Mouse (Mus musculus) C2C12 (cell line): ENCODE results near the gene Gm3409. TPM values are rescaled to one million over a fixed set of nuclear protein-coding genes. Genes with fewer than 3 reads are reported as not detected.
"Not testable (repeated sequence)": the region's sequence is repeated elsewhere in the genome, so short reads cannot be mapped to it uniquely, and the experiment has no call there.

Experiments
- H3K27me3 ChIP-seq: one replicate; pipeline ENCODE4 v1.6.1; 2011; ENCODE audit not compliant: control insufficient read depth, insufficient read depth, insufficient read length
- H3K36me3 ChIP-seq: one replicate; pipeline ENCODE4 v1.6.1; 2011; ENCODE audit not compliant: control insufficient read depth, insufficient read depth
- H3K4me3 ChIP-seq: one replicate; pipeline ENCODE4 v1.5.1; 2011; ENCODE audit warnings: mild to moderate bottlenecking, control low read depth; ENCODE audit not compliant: poor library complexity, insufficient read depth, severe bottlenecking
- H3K79me2 ChIP-seq: one replicate; pipeline ENCODE4 v1.6.1; 2011; ENCODE audit not compliant: control insufficient read depth, insufficient read depth
- H3K79me3 ChIP-seq: one replicate; pipeline ENCODE4 v1.6.1; 2011; ENCODE audit warnings: low read depth, control low read depth
- H3ac ChIP-seq: one replicate; pipeline ENCODE3; 2011; ENCODE audit warnings: low read depth; ENCODE audit not compliant: control insufficient read depth, insufficient read length
- CEBPB ChIP-seq: IDR thresholded peaks from one replicate; pipeline ENCODE4 v1.6.1; 2011; ENCODE audit warnings: low read depth, mild to moderate bottlenecking, control low read depth, moderate library complexity
- CTCF ChIP-seq: IDR thresholded peaks from one replicate; pipeline ENCODE4 v1.5.1; 2011; ENCODE audit not compliant: control insufficient read depth, insufficient read depth, insufficient read length
- FOSL1 ChIP-seq: IDR thresholded peaks from one replicate; pipeline ENCODE4 v1.8.0; 2011; ENCODE audit warnings: mild to moderate bottlenecking, low read length; ENCODE audit not compliant: poor library complexity, insufficient read depth, severe bottlenecking
- MAX ChIP-seq: IDR thresholded peaks from one replicate; pipeline ENCODE4 v1.6.1; 2011; ENCODE audit warnings: mild to moderate bottlenecking, control low read depth
- MYOD1 ChIP-seq: IDR thresholded peaks from one replicate; pipeline ENCODE4 v1.6.1; 2011; ENCODE audit warnings: low read depth; ENCODE audit not compliant: control insufficient read depth, insufficient read length
- MYOG ChIP-seq: IDR thresholded peaks from one replicate; pipeline ENCODE4 v1.6.1; 2011; ENCODE audit not compliant: control insufficient read depth, insufficient read length; ENCODE audit errors: extremely low read depth
- USF1 ChIP-seq: IDR thresholded peaks from one replicate; pipeline ENCODE4 v1.6.1; 2011; ENCODE audit warnings: low read depth, mild to moderate bottlenecking, control low read depth, moderate library complexity
- polyA plus RNA-seq: library from polyadenylated mRNA; unstranded; fragments of >200 nt; fragmentation: generic; extraction: Trizol; gene quantifications from one replicate; pipeline ENCODE4 v1.2.1, GENCODE M21; 2012; ENCODE audit warnings: missing spikeins

Gene Gm3409
- polyA plus RNA-seq, 1 experiment, result not detected

- no peaks in the 10 kb centered on the region for H3K36me3 ChIP-seq
- TF ChIP-seq MAX (no peak), MYOD1 (no peak), FOSL1 (no peak), CEBPB (no peak), MYOG (no peak), CTCF (no peak), USF1 (no peak)
- no peak overlapping the region for H3K4me3 ChIP-seq
Measured at GRCm38 (mm10) chr5:146567054-146567453, 29.6 kb downstream of the Gm3409 start.

DNA sequence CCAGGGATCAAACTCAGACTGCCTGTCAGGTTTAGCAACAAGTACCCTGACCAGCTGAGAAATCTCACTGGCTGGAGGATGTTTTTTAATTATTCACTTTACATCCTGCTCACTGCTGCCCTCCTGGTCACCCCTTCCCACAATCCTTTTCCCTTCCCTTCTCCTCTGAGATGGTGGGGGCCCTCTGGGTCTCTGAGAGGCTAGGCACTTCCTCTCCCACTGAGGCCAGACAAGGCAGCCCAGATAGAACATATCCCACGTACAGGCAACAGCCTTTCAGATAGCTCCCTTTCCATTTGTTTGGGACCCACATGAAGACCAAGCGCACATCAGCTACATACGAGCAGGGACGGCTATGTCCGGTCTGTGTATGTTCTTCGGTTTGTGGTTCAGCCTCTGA, 32.7 kb downstream of the Gm3409 start:
- not testable (repeated sequence) for H3K79me3 ChIP-seq, H3K36me3 ChIP-seq, H3K27me3 ChIP-seq, H3ac ChIP-seq, H3K4me3 ChIP-seq, H3K79me2 ChIP-seq

More at GRCm38 (mm10) chr5:146567054-146567453, 29.6 kb downstream of the Gm3409 start:
- no peaks in the 10 kb centered on the region for H3K79me3 ChIP-seq
- no peaks in the 10 kb centered on the region for H3K27me3 ChIP-seq
- H3ac ChIP-seq, result no peak overlapping the region
- H3K79me2 ChIP-seq, result no peaks in the 10 kb centered on the region

DNA sequence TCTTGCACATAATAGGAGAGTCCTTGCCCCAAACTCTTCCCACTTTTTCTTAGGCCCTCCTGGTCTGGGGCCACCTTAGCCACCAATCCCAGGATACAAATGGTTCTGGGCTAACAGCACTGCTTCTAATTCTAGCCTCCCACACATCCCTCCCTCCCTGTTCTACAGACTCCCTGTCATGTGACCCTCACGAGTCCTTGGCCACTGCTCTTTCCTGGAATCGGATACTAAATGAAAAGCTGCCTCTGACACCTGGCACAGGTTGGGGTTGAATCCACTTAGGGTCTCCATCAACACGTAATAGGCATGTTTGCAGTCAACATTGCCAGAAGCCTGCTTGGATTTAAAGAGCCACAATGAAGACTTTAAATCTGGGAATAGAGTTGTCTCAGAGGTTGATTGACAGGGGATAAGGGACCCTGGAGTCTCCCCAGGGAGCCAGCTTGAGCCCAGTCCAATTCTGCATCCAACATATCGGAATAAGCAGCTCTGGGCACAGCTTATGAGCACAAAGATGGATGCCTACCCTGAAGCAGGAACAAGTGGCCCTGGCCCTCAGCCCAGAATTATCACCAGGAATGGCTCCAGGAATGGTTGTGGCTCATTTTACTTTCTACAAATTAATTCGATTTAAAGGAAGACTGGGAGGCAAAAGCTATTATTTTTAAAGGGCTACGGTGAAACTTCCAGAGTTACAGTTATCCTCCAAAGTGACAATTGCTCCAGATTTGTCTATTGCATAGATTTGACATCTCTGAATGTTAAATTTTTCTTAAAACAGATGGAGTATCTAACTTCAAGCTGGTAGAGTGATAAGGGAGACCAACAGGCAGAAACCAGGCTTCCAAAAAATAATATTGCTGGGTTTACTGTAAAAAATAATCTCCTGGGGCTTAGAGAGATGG, 34.6 kb downstream of the Gm3409 start:
- not testable (repeated sequence) for H3K79me3 ChIP-seq, H3K27me3 ChIP-seq, H3K4me3 ChIP-seq, H3ac ChIP-seq, H3K36me3 ChIP-seq, H3K79me2 ChIP-seq

DNA sequence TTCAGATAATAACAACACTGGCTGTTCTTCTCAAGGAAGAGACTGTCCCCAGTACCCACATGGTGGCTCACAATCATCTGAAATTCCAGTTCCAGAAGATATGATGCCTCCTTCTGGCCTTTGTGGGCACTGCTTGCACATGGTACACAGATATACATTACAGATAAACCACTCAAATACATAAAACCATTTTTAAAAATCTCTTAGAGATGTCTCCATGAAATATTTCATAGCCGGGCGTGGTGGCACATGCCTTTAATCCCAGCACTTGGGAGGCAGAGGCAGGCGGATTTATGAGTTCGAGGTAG, 35.2 kb downstream of the Gm3409 start:
- H3K4me3 ChIP-seq, H3K79me3 ChIP-seq, H3K79me2 ChIP-seq, H3ac ChIP-seq, H3K36me3 ChIP-seq, H3K27me3 ChIP-seq: not testable (repeated sequence)

GRCm38 (mm10) chr5:146576668-146577067, 39.2 kb downstream of the Gm3409 start:
- Histone ChIP-seq H3K27me3 (no peaks in the 10 kb centered on the region), H3K79me2 (no peaks in the 10 kb centered on the region), H3ac (no peak overlapping the region), H3K79me3 (no peaks in the 10 kb centered on the region), H3K4me3 (no peak overlapping the region), H3K36me3 (no peaks in the 10 kb centered on the region)
- TF ChIP-seq MYOG, result no peak
- no peak for TF ChIP-seq CEBPB
- no peak for TF ChIP-seq FOSL1
- no peak for TF ChIP-seq MAX
- no peak for TF ChIP-seq USF1
- no peak for TF ChIP-seq MYOD1
- TF ChIP-seq CTCF, result no peak

GRCm38 (mm10) chr5:146584156-146584477, 46.7 kb downstream of the Gm3409 start:
- no peaks in the 10 kb centered on the region for H3K79me2 ChIP-seq
- H3K79me3 ChIP-seq, result no peaks in the 10 kb centered on the region
- no peak overlapping the region for H3K4me3 ChIP-seq
- no peak overlapping the region for H3ac ChIP-seq
- H3K27me3 ChIP-seq, result peaks cover 33% of the 10 kb centered on the region
- no peak for TF ChIP-seq CTCF
- H3K36me3 ChIP-seq, result no peaks in the 10 kb centered on the region
